Mouse (Mus musculus) right cerebral cortex, postnatal 36 days (tissue): ENCODE measurements at regions not wholly inside any gene's neighbourhood (a gene's known extent, or its start where the extent isn't known, plus 50 kb on each side); places are given as distances from the start of the nearest gene placed in this dataset.

Source experiments
- DNase-seq, 2 experiments: peaks; one replicate each; pipeline ENCODE4 v3.0.0; 2022; ENCODE audit warnings: low spot score in 2 of 2, mixed read lengths in 1 of 2

DNA sequence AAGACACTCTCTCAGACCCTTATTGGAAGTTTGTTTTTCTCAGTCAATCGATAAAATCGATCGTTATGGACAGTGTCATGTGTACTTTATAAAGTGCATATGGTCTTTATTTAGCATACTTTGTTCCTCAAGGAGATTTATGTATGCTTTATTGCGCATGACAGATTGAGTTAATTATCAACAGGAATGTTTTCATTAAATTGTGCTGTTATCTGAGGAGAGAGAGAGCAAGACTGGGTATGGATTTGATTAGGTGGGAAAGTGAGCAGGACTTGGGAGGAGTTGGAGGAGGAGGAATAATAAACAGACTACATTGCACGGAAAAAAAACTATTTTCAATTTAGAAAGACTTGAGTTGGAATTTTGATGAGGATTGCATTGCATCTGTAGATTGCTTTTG lies 183.8 kb upstream of the Sstr1 start:
- DNase-seq: no peak

DNA sequence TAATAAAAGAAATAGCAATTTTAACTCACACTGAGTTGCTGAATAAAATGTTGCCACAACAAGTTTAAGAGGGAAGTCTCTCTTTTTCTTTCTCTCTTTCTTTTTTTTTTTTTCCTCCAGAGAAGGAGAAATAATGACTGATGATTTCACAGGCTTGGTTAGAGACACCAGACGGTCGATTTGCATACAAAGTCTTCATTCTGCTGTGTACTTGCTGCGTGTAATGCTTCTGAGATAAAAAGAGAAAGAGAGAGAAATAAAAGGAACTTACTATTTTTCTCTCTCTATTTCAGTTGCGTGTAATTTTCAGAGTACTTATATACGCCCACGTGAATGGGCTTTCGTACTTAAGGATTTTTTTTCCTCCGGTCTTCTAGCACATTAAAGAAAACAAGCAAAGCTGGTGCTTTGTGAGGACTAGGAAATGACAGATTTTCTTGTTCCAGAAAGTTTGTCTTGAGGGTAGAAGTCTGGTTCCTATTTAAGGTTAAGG lies 155.2 kb upstream of the Sstr1 start:
- DNase-seq: no peak

GRCm38 (mm10) chr12:58067318-58068223 lies 144.0 kb upstream of the Sstr1 start:
- no peak for DNase-seq

DNA sequence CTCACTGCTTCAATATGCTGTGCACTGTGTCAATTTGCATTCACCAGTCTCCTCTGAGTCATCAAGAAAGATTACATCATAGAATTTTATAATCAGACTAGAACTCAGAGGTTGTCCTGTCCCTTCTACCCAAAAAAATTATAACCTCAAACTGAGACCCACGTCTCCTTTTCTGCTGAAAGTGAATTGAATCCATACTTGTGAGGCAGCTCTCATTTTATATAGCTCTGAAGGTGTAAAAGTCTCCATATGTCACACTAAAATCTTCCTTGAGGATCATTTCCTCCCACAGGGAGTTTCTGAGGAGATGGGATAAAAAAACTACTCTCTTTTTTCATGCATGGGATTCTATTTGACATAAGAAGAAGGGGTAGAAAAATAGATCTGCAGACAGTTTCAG lies 124.3 kb upstream of the Sstr1 start:
- peak in 1 of 2 experiments; percentile 23 for DNase-seq

DNA sequence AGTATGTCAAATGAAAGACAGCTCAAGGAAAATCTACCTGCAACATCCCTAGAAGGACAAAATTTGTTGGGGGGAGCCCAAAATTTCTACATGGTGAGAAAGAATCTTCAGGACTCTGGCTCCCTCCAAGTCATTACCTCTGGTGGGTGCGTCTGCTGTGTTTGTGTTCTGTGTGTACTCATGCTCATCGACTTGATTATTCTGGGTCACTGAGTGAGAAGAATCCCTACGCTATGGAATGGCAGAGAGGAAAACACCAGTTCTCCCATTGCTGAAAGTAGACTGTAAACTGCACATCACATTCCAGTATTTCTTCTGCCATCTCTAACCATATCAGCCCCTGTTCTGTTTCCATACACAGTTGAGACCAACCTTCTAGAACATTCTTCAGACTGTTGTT lies 98.9 kb upstream of the Sstr1 start:
- no peak for DNase-seq

DNA sequence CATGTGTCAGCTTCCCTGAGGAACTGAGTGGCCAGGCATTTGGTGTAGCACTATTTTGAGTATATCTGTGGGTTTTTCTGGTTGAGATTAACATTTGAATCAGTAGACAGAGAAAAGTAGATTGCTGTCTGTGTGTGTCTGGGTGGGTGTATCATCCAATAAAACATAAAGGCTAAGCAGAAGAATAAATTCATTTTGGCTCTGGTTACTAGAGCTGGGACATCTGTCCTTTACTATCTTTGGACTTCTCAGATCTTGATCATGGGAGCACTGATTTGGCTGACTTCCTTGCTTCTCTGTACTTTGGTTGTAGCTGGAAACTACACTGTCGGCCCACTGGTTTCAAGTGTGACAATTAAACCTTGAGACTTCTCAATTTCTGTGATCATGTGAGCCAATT lies 72.5 kb upstream of the Sstr1 start:
- DNase-seq: peak in 1 of 2 experiments; percentile 30

- no peak for DNase-seq
Observed at GRCm38 (mm10) chr12:58151883-58152282, 59.7 kb upstream of the Sstr1 start.
